Mouse (Mus musculus) lung, postnatal 0 days (tissue): ENCODE results near the gene Cpxm1.

ENCODE experiments used
- CTCF ChIP-seq: IDR thresholded peaks from 2 replicates; pipeline ENCODE4 v1.5.1; 2016; ENCODE audit warnings: antibody characterized with exemption, mild to moderate bottlenecking
- EP300 ChIP-seq: IDR thresholded peaks from 2 replicates; pipeline ENCODE4 v1.6.1; 2016; ENCODE audit warnings: antibody characterized with exemption, mild to moderate bottlenecking, control low read depth

GRCm38 (mm10) chr2:130425112-130425511 lies 27.7 kb upstream of the Cpxm1 start:
- TF ChIP-seq CTCF, result peak; percentile 42
- TF ChIP-seq EP300, result no peak
